Mouse (Mus musculus): ENCODE data around the gene Ntpcr.

Gene Ntpcr
- long read RNA-seq, experiment 1, transcript Ntpcr-201 (5 exons, 1,155 nt): major isoform, 12 of 22 reads
- long read RNA-seq, experiment 1, partial matches to known transcripts: 0 of 22 reads
- long read RNA-seq, experiment 1, other reads (novel, unspliced or antisense): 7 of 22 reads
- long read RNA-seq, experiment 2, transcript Ntpcr-201 (5 exons, 1,155 nt): major isoform, 8 of 16 reads
- long read RNA-seq, experiment 2, partial matches to known transcripts: 1 of 16 reads
- long read RNA-seq, experiment 2, other reads (novel, unspliced or antisense): 6 of 16 reads

DNA sequence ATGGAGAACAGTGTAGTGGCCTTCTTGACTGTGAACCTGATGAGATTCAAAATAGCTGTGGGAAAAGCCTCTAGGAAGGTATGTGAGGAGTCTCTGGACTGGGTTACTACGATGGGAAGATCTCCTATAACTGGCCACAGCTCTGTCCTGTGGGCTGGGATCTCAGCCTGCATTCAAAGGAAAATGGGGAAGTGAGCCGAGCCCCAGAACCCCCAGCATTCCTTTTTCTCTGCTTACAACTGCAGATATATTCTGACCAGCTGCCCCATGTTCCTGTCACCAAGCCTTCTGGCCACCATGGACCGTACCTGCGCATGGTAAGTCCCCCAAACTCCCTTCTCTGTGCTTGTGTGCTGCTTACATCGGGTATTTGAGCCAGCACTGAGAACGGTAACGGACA lies at the start of gene Ntpcr:
Gene Ntpcr, plus strand, starts transcription at position 218 of the 400 bp plus-strand sequence.
- intact Hi-C loops (cut with DNase I): loop anchor here (10.0 kb wide), 1 partner anchor 545 kb away; no protein-coding TSS in a partner anchor

DNA sequence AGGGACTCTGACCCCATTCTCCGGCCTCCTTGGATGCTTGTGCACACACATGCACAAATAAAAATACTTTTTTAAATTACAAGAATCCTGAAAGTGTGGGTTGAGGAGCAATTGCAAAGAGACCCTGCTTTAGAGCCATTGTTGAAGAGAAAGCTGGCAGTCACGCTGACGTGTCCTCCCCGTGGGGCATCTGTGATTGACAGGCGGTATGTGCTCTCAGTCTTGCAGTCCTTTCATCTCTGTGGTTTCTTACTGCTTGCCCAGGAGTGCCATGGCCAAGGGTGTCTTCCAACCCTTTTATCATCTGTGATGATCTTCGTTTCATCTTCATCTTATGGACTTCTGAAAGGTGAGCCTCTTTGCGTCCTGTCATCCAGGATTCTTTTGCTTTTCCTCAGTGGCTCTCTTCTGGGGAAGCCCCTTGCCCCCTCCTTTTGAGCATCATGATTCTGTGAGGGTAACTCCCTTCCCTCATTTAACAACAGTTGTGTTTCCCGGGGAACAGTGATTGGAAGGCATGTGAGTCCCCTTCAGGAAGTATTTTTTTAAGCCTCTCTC lies 48.8 kb upstream of the Ntpcr start:
- intact Hi-C loops (cut with DNase I): no loop called here

DNA sequence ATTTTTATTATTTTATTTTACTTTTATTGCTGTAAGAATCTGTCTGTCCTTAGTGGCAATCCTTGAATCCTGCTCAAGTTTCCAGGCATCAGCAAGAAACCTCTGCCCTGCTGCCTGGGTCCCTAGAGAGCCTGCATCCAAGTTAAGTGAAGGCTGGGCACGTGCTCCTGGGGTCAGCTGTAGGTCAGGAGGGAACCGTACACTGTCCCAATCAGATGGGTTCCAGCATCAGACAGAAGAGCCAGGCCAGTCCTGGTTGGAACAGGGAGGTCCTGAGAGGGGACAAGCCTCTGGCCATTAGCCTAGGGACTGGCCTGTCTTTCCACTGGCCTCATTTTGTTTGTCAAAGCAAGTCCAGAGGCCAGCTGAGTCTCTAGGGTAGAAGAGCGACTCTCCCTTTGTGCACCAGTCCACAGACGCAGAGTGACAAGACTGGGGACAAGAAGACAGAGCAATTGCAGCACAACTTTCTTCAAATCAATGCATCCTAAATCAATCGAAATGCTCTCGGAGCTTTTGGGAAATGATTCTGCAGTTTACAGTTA lies 44.5 kb upstream of the Ntpcr start:
- intact Hi-C loops (cut with DNase I): no loop called here

DNA sequence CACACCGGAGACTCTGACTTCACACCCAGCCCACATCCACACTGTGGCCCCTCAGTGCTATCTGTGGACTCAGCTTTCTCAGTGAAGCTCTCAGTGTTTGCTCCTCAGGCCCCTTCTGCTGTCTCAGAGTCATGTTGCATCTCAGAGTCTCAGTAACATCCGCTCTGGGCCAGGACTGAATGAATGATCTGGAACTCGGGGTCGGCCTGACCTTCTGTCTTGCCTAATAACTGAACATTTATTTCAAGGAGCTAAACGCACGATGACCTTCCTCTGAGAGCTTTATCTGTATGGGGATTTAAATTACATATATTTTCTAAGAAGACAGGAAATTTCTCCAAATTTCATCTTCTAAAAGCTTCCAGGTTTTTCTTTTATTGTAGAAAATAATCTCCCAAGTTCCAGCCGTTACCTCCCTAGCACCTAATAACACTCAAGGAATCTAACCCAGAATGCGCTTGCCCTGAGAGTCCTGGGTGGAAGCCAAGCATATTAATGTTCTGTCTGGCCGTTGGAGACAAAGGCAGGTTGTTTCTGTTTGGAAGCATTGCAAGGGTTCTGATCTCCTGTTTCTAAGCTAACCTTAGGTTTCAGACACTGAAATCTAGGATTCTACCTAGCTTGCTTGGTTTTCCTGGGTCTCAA lies 43.4 kb upstream of the Ntpcr start:
- intact Hi-C loops (cut with DNase I): no loop called here

DNA sequence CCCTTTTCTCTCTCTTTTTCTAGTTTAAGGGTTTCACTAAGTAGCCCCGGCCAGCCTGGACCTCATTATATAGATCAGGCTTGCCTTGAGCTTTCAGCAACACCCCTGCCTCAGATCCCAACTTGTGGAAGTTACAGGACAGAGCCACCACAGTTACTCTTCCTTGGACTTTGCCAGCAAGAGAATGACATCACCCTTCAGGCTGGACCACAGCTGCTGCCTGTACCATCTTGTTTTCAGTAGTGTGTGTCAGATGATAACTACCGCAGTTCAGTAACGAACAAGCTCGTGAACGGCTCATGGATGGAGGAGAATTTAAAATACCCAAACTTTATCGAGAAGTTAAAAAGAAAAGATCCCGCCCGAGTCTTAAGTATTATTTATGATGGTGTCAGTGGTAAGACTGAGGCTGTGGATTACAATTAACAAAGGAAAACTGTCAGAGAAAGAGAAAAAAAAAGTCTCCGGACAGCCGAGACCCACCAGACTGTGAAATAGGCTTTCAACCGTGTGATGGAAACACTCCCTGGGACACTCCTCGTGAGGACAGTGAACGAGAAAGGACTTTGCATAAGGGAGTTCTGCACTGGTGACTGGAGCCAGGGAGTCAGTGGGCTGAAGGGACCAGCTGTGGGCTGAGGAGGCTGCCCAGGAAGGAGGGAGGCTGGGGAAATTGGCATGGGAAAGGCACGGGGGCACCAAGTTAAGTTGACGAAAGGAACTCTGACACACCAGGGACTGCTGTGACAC lies 39.4 kb upstream of the Ntpcr start:
- intact Hi-C loops (cut with DNase I): no loop called here

DNA sequence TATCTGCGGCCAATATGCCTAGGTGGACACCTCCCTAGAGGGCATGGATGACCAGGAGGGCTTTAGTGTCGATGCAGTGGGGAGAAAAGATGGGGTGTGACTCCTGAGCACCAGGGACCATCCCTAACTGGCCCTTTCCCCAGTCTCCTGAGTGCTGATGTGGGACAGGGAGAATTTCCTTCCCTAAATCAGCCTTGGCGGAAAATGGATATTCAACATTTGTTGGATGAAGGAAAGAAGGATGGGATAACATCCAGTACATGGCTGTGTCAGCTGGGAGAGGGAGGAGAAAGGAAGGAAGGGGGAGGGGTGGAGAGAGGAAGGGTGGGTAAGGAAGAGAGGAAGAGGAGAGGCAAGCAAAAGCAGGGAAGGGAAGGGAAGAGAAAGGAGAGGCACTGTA lies 38.8 kb upstream of the Ntpcr start:
- intact Hi-C loops (cut with DNase I): no loop called here

DNA sequence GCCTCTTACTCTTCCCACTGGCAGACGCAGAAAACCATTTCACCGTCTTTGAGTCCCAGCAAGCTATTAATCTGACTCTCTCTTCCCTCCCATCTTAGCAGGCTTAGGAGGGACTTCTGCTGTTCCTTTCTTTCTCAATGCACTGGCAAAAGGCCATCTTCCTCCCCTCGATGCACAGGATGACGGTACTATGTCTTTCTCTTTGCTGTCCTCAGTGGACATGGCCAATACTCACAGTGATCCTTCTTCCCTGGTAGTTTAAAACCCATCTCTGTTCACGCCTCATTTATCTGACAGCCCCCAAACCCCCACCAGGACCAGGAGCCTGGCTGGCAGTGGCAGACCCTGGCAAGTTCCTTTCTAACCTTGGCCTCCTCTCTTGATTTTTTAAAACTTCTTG lies 37.3 kb upstream of the Ntpcr start:
- intact Hi-C loops (cut with DNase I): no loop called here

DNA sequence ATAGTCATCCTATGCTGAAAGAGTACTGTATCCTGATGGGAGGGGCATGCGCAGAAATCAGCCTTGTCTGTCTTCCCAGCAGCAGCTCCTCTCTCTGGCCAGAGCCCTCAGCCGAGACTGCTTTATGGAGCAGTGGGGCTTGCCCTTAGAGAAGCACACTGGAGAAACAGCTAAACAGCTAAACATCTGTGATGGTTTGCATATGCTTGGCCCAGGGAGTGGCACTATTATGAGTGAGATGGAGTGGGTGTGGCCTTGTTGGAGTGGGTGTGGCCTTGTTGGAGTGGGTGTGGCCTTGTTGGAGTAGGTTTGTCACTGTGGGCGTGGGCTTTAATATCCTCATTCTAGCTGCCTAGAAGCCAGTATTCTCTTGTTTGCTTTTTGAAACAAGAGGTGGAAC lies 36.6 kb upstream of the Ntpcr start:
- intact Hi-C loops (cut with DNase I): no loop called here

DNA sequence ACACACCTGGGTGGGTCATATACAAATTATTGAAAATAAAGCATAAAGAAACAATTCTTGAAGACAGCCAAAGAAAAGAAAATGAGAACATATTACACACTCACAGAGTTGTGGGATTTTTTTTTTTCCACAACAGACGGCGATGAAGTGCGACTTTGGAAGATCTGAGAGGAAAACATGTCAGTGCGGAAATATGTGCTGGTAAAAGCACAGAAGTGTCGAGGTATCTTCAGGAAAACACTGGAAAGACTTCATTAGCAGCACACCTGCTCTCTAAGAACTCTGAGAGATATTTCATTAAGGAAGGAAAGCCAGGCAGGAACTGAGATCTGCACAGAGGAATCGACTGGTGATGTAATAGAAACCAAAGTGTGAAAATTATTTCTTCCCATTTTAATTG lies 33.8 kb upstream of the Ntpcr start:
- intact Hi-C loops (cut with DNase I): no loop called here

DNA sequence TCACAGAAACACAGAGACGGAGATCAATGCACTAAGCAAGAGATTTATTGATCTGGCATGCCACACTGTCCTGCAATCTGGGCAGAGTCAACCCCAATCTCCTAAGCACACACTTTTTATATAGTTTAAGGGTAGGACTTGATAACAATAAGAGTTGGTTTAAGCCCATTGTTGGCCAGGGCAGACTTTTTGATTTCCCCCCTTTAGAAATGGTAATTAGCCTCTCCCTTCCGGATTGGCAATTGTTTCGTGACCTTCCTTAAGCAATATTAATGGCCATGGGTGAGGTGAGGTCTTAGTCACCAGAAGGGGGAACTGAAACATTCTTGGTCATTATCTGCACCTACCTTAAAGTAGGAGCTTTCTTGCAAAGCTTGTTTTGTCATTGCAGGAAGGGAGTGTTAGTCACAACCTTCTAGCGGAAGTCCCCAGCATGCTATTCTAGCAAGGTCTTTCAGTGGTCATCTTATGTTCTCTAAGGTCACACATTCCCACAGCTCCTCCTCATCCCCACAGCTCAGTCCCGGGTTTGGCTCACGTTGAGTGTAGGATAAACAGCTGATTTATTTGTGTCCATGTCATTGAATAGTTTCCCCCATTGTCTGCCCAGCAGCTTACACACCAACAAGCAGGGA lies 30.3 kb upstream of the Ntpcr start:
- intact Hi-C loops (cut with DNase I): no loop called here

DNA sequence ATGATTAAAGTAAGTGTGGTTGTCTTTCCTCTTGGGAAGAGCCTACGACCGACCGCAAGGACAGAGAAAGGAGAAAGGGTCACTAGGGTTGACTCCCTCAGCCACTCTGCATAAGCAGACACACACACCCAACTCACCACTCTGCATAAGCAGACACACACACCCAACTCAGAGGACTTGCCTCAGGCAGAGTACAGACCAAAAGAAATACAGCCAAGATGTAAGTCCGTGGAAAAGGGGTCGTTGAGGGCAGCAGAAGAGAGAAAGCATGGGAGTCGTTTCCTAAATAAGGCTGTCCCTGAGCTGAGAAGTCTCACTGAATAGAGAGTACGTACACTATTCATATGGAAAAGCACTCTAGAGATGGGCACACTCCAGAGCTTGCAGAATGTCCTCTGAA lies 29.4 kb upstream of the Ntpcr start:
- intact Hi-C loops (cut with DNase I): no loop called here

DNA sequence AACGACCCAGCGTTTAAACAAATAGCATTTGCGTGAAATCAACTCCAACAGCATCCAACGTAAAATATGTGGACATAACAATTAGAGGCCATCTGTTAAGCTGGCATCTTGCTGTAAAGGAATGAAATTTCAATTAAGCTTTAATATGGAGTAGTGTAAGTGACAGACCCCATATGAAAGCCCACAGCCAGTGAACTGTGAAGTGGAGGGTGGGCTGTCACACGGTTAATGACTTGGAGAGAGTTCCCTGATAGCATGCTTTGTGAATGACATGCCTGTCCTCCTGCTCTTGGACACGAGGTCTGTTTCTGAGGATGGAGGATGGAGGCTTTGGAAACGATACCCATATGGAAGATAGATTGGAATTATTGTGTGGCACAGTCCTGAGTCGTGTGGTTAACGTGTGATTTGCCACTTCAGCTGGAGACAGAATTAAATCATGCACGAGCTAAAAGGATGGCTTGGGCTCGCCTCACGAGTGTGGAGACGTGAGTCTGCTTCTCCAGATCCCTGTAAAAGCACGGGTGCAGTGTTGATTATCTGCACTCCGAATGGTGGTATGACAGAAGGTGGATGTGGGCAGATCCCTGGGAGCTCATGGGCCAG lies 26.8 kb upstream of the Ntpcr start:
- intact Hi-C loops (cut with DNase I): no loop called here

DNA sequence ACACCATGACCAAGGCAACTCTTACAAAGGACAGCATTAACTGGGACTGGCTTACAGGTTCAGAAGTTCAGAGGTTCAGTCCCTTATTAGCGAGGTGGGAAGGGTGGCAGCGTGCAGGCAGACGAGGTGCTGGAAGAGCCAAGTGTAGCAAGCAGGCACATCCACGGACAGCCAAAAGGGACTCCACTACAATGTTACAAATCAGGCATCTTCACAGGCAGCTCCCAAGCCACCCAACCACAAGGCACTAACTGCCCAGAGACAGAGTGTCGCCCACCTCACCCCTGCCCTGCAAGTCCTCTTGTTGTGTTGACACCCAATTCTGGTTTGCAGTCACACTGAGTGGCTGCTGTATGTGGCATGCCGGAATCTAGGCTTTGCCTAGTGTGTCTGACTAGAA lies 25.3 kb upstream of the Ntpcr start:
- intact Hi-C loops (cut with DNase I): no loop called here

DNA sequence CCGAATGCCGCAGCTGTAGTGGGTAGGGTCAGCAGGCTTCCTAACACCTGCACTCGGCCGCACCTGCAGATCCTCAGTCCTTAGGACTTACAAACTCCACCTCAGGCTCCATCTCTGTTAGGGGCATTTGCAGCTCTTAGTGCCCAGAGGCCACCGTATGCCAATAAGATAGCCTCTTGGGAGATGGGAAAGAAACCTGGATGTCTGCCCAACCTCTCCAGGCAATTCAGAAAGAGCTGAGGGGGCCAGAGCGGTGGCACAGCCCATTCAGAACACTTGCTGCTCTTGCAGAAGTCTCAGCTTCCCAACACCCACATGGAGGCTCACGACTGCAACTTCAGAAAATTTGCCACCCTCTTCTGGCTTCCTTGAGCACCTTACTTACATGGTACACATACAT lies 23.9 kb upstream of the Ntpcr start:
- intact Hi-C loops (cut with DNase I): no loop called here

DNA sequence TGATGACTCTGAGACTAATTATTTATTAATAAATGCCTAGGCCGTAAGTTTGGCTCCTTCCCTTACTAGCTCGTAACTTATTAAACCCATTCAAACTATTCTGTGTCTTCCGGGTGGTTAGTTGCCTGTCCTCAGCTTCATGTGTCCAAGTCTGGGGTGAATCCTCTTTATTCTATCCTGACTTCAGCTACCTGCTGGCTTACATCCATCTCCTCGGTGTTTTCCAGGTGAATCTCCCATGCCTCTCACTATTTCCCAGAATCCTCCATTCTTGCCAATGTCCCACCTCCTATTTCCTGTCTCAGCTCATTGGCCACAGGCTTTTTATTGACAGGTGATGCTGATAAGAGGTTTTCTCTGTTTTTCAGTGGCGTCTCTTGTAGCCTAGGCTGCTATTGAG lies 20.6 kb upstream of the Ntpcr start:
- intact Hi-C loops (cut with DNase I): no loop called here

DNA sequence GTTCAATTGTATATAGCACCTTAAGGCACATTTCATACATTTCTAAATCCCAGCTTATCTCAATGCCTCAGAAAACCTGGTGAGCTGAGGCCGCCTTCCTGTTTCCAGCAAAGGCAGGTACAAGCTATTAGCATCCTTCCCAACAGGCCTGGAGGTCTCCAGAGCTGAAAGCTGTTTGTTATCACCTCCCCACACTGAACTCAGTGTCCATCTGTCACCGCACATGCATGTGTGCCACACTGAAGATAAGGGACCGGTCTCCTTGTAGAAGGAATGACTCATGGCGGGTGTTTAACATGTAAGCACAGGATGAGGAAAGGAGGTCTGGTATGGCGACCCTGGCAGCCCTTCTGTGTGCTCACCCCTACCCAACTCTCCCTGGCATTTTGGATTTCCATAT lies 18.2 kb upstream of the Ntpcr start:
- intact Hi-C loops (cut with DNase I): no loop called here

DNA sequence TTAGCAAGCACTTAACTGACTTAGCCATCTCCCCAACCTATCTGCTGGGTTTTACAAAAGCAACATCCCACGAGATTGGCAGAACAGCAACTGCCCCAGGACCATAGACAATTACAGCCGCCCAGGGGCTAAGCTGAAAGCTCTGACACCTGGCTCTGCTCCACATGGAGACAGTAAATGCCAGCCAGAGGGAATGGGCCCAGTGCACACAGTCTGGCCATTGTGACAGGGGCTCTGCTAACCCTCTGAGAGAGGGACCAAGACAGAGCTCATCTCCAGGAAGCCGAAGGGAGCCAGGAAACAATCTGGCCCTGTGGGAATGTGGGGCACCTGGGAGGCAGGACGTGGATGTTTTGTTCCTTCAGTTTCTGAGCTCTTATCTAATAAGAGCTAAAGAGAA lies 13.6 kb upstream of the Ntpcr start:
- intact Hi-C loops (cut with DNase I): no loop called here

DNA sequence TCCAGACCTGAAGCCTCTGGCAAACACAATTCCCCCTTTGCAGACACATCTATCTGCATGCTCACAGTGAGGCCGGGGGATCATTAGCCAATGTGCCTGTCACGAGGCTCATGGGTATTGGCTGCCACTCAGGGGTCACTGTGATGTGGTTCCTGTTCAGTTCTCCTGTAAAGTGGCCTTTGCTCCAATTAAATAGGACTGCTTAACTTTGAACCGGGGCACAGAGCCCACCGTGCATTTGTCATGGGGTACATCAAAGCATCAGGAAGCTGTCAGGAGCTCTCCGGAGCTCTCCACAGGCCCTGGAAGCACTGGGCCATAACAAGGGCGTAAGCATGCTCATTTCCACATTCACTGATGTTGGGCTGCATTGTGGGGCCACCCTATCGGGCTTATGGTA lies 13.2 kb upstream of the Ntpcr start:
- intact Hi-C loops (cut with DNase I): no loop called here

DNA sequence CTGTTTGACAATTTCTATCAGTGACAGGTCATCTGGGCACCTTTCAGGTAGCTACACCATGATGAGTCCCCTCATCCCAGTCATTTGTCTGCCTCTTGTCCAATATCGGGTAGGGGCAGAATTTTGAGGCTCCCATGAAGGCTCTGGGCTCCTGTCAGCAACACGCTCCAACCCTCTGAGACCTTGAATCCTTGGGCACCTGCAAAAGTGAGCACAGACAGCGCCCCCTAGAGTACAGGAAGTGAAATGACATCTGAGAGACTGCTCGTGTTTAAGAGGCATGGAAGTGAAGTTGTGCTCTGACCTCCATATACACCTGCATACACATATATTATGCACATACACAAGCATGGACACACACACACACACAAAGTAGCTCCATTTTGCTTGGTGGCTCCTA lies 10.8 kb upstream of the Ntpcr start:
- intact Hi-C loops (cut with DNase I): loop anchor here (2.0 kb wide), 1 partner anchor 144 kb away; no protein-coding TSS in a partner anchor

DNA sequence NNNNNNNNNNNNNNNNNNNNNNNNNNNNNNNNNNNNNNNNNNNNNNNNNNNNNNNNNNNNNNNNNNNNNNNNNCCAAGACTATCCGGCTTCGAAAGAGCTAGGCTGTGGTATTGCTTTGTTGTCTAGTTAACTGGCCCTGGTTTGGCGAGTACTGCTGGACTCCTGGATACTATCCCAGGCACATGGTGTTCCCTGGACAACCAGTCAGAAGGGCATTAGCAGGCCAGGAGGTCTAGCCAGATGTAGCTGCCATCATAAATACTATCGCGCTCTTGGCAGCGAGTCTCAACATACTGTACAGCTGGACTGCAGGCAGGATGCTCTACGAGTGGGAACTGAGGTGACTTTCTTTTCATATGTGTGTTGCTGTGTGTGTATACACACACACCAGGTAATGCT lies 7.1 kb upstream of the Ntpcr start:
- intact Hi-C loops (cut with DNase I): no loop called here

DNA sequence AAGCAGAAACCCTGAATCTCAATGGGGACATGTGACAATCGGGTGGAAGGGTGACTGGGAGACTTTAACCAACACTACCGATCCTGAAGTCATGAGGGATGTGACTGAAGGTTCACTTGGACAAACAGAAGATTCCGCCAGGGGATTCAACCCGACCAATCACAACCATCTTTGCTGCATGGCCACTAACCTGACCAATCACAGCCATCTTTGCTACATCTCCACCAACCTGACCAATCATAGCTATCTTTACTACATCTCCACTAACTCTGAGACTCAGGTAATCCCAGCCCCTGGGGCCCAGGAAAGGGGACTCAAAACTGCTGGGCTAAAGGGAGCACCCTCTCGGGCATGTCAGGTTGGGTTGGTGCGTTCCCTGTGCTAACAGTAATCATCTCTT lies 6.3 kb upstream of the Ntpcr start:
- intact Hi-C loops (cut with DNase I): no loop called here
